Mouse (Mus musculus): ENCODE data around the gene Eef1akmt2.
A peak's percentile ranks its signal among the peaks of the same experiment; 100 is the strongest.

GRCm38 (mm10) chr7:132802066-132802465 lies 50.4 kb downstream of the Eef1akmt2 start:
- peak; percentile 27; the same call in 1 of the 2 replicates for TF ChIP-seq CTCF (IDR thresholded peaks at IDR 0.05; ENCODE audit: low read depth)
- TF ChIP-seq EP300 (optimal IDR thresholded peaks at IDR 0.05): no peak

Data from stomach, postnatal 0 days (tissue).